Mouse (Mus musculus) colon, adult 2 months (tissue): ENCODE data around the gene 1700067P10Rik. TPM values are rescaled to one million over a fixed set of nuclear protein-coding genes. Genes with fewer than 3 reads are reported as not detected.

Experiments
- polyA plus RNA-seq: library from polyadenylated mRNA; depleted of rRNA; stranded (reverse); fragments of >200 nt; gene quantifications from 2 replicates; pipeline ENCODE4 v1.2.3, GENCODE M21; 2012; rRNA removed

The 1700067P10Rik gene
- polyA plus RNA-seq, result not detected in 2 replicates

GRCm38 (mm10) chr17:48089019-48089418 is at the start of gene 1700067P10Rik:
TSS of gene 1700067P10Rik (plus strand) at chr17:48089319.

Other genes with a start within 250 kb of the 1700067P10Rik start
- 151 and 163 TPM in 2 replicates for gene Foxp4, start 164.7 kb upstream of the 1700067P10Rik start, polyA plus RNA-seq
- not detected in 2 replicates for gene 1700122O11Rik, start 51.0 kb upstream of the 1700067P10Rik start, polyA plus RNA-seq
- gene 9830107B12Rik, start 56.9 kb downstream of the 1700067P10Rik start, polyA plus RNA-seq, result 0.14 TPM in 1 of 2 replicates, not detected in the other
- gene A530064D06Rik, start 78.0 kb downstream of the 1700067P10Rik start, polyA plus RNA-seq, result 0.52 and 0.69 TPM in 2 replicates
- gene Trem1, start 143.4 kb downstream of the 1700067P10Rik start, polyA plus RNA-seq, result 0.05 and 0.07 TPM in 2 replicates
- gene Trem3, start 158.5 kb downstream of the 1700067P10Rik start, polyA plus RNA-seq, result not detected in 2 replicates
- gene Treml4, start 175.0 kb downstream of the 1700067P10Rik start, polyA plus RNA-seq, result 0.20 and 1.3 TPM in 2 replicates
- 1.2 and 1.5 TPM in 2 replicates for gene Treml2, start 210.2 kb downstream of the 1700067P10Rik start, polyA plus RNA-seq
- 0.17 and 0.45 TPM in 2 replicates for gene B430306N03Rik, start 226.8 kb downstream of the 1700067P10Rik start, polyA plus RNA-seq